Mouse (Mus musculus) adrenal gland, postnatal 14 days (tissue): ENCODE results near the gene Bcor. TPM values are rescaled to one million over a fixed set of nuclear protein-coding genes. Genes with fewer than 3 reads are reported as not detected.

Experiments
- DNase-seq: peaks from one replicate; pipeline ENCODE4 v3.0.0; 2021; ENCODE audit warnings: mixed read lengths
- total RNA-seq: library from RNA; stranded (reverse); gene quantifications from 2 replicates; pipeline ENCODE4 v1.2.3, GENCODE M21; 2021

Gene Bcor
- total RNA-seq, 1 experiment from 2014 or later: 18.6 TPM

- DNase-seq: no peak
Measured at GRCm38 (mm10) chrX:12126408-12127105, 33.6 kb downstream of the Bcor start.

- no peak for DNase-seq
Measured at GRCm38 (mm10) chrX:12124571-12124970, 35.6 kb downstream of the Bcor start.

- DNase-seq: no peak
Measured at GRCm38 (mm10) chrX:12123687-12124087, 36.5 kb downstream of the Bcor start.

DNA sequence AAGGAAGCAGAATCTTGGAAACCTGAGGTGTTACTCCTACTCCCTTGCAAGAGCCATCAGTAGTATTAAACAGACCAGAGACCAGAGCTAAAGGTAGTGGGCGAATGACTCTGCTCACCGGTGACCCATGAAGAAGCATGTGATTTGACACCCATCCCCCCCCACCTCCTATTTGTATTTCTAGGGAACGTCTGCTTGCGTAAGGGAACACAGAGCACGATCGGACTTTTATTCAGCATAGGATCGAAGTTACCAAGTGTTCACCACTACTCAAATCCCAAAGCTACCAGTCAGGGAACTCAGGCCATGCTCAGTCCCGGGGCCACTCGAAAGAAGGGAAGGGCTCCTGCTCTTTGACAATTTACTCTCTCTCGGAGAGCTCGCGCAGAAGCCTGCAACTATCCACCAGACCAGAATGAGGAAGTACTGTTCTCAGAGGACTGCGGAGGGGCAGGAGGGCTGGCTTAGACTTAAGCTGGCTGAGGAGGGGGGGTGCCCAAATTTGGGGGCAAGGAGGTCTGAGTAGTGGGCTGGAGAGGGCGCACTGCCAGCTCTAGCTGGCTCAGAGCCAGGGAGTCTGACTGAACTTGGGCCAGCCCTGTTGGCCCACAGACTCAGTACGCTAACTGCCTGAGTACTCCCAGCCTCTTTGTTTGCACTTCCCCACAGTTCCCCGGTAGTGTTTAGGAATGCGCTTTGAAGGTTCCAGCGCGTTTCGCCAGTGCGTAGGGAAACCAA is 37.4 kb downstream of the Bcor start:
- peak; percentile 45 for DNase-seq

DNA sequence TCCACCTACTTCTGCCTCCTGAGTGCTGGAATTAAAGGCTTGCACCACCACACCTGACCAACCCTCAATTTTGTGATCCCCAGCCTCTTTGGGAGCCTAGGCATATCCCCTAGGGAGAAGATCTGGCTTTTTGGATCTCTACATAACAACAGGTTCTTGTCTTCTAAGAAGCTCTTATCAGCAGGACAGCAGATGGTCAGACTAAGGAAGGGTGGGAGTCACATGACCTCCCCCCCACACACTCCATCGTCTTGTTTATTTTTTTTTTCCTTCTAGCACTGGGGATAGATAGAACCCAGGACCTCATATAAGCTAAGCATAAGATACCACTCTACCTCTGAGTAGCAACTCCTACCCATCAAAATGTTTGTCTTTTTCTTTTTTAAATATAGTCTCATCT is 40.7 kb downstream of the Bcor start:
- DNase-seq: no peak

DNA sequence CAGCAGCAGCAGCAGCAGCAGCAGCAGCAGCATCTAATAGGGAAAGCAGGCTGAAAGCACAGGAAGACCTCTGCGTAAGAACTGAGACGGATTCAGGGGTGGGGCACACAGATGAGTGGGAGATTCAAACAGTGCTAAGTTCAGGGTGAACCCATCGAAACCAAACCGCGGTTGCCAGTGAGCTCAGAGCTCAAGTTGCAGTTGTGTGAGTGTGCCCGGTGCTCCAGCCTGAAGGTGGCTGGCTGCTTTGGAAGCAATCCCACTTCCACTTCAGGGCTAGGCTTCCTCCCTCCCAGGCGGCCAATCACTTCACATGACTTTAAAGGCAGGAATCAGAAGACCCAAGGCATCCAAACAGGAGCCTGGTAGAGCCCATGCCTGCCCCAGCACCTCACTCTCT is 44.0 kb downstream of the Bcor start:
- no peak for DNase-seq

DNA sequence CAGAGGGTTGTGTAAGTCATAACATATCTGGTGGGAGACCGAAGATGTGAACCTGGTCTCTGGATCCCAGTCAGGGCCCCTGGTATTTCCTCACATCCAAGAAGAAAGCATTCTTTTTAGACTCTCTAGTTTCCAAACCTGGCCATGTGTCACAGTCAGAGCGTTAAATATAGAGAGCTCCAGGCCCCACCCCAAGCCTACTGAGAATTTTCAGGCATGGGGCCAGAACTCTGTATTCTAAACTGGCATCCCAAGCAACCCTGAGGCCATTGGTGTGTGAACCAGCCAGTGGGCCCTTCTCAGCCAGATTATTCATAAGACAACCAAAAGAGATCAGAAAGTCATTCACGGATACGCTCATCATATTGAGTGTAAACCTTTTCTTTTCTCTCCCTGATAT is 48.0 kb downstream of the Bcor start:
- DNase-seq: no peak

GRCm38 (mm10) chrX:12110518-12110917 is 49.6 kb downstream of the Bcor start:
- DNase-seq: no peak

DNA sequence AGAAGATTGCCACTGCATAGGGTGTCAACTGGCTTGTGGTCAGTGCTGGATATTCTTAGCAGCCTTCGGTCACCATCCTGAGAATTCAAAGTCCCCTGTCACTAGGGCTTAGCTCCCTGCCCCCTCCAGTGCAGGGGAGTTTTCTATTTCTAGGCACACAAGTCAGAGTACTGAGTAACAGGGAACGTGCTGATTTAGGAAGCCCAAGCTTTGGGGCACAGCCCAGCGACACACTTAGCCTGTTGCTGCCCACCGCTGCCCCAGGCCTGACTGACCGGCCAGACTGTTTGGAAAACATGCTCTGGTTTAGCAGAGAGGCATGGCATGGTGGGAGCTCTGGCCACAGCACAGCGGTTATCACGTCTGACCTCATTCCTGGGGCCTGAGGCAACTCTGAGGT is 54.8 kb downstream of the Bcor start:
- DNase-seq: no peak

DNA sequence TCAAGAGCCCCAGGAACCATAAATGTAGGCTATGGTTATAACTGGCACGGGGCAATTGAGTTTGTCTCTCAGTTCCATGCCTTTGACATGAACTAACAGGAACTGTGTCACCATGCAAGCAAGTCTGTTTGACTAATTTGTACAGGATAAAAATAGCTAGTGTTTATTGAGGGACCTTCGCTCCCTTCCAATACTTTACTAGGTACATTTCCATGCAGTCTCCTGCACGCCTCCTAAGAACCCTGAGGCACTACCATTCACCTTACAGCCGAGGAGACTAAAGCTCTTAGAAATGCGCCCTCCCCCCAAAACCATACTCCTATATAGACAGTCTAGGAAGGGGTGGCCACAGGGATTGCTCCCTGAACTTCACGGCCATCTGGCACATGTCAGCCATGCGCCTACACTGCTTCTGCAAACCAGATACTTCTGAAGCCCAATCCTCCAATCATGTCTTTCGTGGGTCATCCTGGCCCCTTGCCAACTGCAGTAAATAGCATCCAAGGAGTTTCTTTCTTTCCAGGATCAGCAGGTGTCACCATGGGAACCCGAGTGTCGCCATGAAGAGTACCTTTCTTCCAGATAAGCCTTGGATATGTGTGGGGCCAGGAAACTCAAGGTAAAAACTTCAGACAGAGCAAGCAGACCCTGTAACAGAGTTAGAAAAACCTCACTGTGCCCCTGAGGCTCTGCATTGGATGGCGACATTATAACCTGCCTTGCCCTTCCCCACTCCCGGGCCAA is 63.2 kb downstream of the Bcor start:
- no peak for DNase-seq

- no peak for DNase-seq
Measured at GRCm38 (mm10) chrX:12093371-12093770, 66.8 kb downstream of the Bcor start.

GRCm38 (mm10) chrX:12091431-12092061 is 68.6 kb downstream of the Bcor start:
- peak; percentile 72 for DNase-seq

GRCm38 (mm10) chrX:12090871-12091404 is 69.2 kb downstream of the Bcor start:
- DNase-seq: peak; percentile 89

GRCm38 (mm10) chrX:12090151-12090870 is 69.8 kb downstream of the Bcor start:
- DNase-seq: peak; percentile 65

- peak; percentile 88 for DNase-seq
Measured at GRCm38 (mm10) chrX:12089353-12090081, 70.6 kb downstream of the Bcor start.

GRCm38 (mm10) chrX:12089027-12089340 is 71.2 kb downstream of the Bcor start:
- no peak for DNase-seq

DNA sequence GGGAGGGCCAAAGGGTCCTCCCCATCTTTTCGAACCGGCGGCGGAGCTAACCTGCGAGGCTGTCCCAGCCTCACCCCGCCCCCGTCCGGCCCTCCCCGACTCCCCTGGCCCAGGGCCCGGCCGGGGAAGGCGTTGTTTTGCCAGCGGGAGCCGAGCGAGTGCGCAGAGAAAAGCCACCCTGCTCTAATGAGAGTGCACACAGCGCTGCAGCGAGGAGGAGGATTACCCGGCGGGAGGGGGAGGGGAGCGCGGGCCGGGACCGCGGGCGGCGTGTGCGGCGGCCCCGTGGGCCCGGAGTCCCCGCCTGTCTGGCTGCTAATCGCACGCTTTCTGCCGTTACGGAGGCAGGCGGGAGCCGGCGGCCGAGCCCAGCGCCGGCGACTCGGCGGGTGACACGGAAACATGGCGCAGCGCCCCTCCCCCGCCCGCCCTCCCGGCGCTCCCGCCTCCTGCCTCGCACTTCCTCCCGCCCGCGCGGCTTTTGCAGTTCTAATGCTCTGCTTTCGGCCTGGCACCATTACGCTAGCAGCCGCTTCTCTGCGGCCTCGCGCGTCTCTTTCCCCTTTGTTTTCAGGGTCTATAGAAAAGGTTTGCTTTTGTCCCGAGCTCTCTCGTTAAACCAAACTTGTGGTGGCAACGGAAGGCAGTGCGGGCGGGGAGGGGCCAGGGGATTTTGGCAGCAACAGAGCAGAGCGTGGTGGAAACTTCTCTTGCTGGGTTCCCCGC is 71.7 kb downstream of the Bcor start:
- peak; percentile 87 for DNase-seq

- DNase-seq: peak; percentile 83
Measured at GRCm38 (mm10) chrX:12087511-12088300, 72.4 kb downstream of the Bcor start.

GRCm38 (mm10) chrX:12086674-12087510 is 73.3 kb downstream of the Bcor start:
- DNase-seq: peak; percentile 77
